Mouse (Mus musculus): Measurements from ENCODE around the gene Inpp5d. TPM values are rescaled to one million over a fixed set of nuclear protein-coding genes. Genes with fewer than 3 reads are reported as not detected.
A peak's percentile ranks its signal among the peaks of the same experiment; 100 is the strongest.

Inpp5d gene
- polyA plus RNA-seq, 1 experiment from 2014 or later, result 3.9 TPM

DNA sequence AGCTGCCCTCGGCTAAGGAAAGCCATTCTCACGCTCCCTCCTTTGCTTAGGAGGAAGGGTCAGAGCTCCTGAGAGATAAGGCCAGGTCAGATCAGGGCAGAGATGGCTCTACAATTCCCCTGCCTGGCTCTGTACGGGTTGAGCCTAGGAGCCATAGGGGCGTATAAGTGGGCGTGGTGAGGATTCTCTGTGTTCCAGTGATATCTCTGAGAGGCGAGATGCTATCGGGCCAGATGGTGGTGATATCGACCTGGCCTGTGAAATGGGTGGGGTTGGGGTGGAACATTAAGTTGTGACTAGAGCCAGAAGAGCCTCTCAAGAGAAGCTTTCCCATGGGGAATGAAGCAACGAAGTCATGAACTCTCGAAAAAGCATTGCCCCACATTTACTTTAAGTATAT, 11.5 kb downstream of the Inpp5d start:
- no peaks in the 10 kb centered on the region for H3K9me3 ChIP-seq (replicated peaks)
- no peak overlapping the region for H3K27ac ChIP-seq
- WGBS, result 77% methylated on average over 10 of the region's 10 CpGs

GRCm38 (mm10) chr1:87632163-87632562, 12.1 kb downstream of the Inpp5d start:
- Histone ChIP-seq H3K27me3 (ENCODE audit: low read depth, poor library complexity, severe bottlenecking) (no peaks in the 10 kb centered on the region), H3K4me3 (no peak overlapping the region), H3K36me3 (no peaks in the 10 kb centered on the region), H3K9me3 (replicated peaks) (no peaks in the 10 kb centered on the region), H3K4me1 (0 out of 2 replicates have a peak, but pooled peaks cover 4% of the 10 kb centered on the region), H3K27ac (no peak overlapping the region)
- whole genome bisulfite sequencing, result 76% methylated on average over 6 of the region's 6 CpGs
- no peak for DNase-seq (ENCODE audit: low spot score)

More for the DNA sequence above, 11.5 kb downstream of the Inpp5d start:
- H3K36me3 ChIP-seq, result no peaks in the 10 kb centered on the region
- H3K4me1 ChIP-seq, result 0 out of 2 replicates have a peak, but pooled peaks cover 1% of the 10 kb centered on the region
- no peaks in the 10 kb centered on the region for H3K27me3 ChIP-seq (ENCODE audit: low read depth, poor library complexity, severe bottlenecking)
- DNase-seq (ENCODE audit: low spot score), result no peak
- H3K4me3 ChIP-seq, result no peak overlapping the region

DNA sequence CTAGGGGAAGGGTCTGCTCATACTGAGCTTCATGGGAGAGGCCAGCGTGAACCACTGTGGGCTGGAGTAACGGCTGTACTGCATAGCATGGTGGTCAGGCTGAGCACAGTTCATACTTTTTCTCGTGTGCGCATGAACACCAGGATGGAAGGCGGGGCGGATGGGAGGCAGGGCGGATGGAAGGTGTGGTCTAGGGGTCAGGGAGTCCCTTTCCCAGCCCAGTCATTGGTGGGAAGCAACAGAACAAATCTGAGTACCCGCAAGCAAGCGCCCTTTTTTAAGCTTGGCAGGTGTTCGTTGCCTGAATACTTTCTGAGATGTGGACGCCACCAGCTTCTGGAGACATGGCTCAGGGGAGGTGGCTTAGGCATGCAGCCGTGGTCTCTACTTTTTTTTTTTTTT, 16.6 kb downstream of the Inpp5d start:
- Histone ChIP-seq H3K4me1 (peaks cover 11% of the 10 kb centered on the region; the same call in 1 of the 2 replicates), H3K27ac (no peak overlapping the region), H3K9me3 (replicated peaks) (no peaks in the 10 kb centered on the region), H3K36me3 (no peaks in the 10 kb centered on the region), H3K4me3 (no peak overlapping the region), H3K27me3 (ENCODE audit: low read depth, poor library complexity, severe bottlenecking) (no peaks in the 10 kb centered on the region)
- 90% methylated on average over 12 of the region's 12 CpGs for WGBS
- no peak for DNase-seq (ENCODE audit: low spot score)

DNA sequence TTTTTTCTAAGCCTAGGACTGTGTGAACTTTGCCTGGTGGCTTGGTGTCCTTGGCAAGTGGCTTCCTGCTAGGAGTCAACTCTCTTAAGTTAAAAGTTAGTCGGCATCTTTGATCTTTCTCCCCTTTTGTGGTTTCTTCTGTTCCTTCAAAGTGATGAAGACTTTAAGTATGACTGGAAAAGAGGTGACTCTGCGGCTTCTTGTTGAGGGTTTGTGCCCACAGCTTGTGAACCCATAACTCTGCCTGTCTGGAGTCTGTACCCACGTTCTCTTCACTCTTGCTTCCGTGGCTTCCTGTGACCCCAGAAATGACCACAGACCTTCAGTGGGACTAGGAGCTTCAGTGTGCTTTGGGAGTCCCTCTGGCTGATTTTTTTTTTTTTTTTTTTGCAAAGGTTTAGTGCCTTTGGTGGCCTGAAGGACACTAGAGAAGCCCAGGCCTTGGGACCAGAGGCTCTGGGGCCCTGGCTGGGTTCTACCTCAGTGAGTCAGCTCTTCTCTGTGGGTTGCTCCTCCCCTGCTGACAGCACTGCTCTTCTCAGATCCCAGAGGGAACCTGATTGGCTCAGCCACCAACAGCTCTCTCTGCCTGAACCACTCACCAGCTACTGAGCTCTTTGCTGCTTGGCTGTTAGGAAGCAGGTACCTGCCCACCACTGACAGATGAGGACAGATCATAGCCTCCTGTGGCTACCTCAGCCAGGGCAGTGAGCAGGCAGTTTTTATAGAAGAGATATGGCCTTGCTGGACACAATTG, 17.2 kb downstream of the Inpp5d start:
- no peaks in the 10 kb centered on the region for H3K27me3 ChIP-seq (ENCODE audit: low read depth, poor library complexity, severe bottlenecking)
- no peaks in the 10 kb centered on the region for H3K36me3 ChIP-seq
- DNase-seq (ENCODE audit: low spot score), result no peak
- no peak overlapping the region for H3K4me3 ChIP-seq
- no peaks in the 10 kb centered on the region for H3K9me3 ChIP-seq (replicated peaks)
- H3K4me1 ChIP-seq, result peaks cover 11% of the 10 kb centered on the region; the same call in 1 of the 2 replicates
- WGBS, result 90% methylated on average over 4 of the region's 4 CpGs
- H3K27ac ChIP-seq, result no peak overlapping the region

GRCm38 (mm10) chr1:87637878-87638600, 17.9 kb downstream of the Inpp5d start:
- no peak overlapping the region for H3K27ac ChIP-seq
- no peaks in the 10 kb centered on the region for H3K27me3 ChIP-seq (ENCODE audit: low read depth, poor library complexity, severe bottlenecking)
- no peak overlapping the region for H3K4me3 ChIP-seq
- no peaks in the 10 kb centered on the region for H3K36me3 ChIP-seq
- no peak for DNase-seq (ENCODE audit: low spot score)
- H3K9me3 ChIP-seq (replicated peaks), result no peaks in the 10 kb centered on the region
- WGBS, result 91% methylated on average over 4 of the region's 4 CpGs
- peaks cover 11% of the 10 kb centered on the region; the same call in 1 of the 2 replicates for H3K4me1 ChIP-seq

DNA sequence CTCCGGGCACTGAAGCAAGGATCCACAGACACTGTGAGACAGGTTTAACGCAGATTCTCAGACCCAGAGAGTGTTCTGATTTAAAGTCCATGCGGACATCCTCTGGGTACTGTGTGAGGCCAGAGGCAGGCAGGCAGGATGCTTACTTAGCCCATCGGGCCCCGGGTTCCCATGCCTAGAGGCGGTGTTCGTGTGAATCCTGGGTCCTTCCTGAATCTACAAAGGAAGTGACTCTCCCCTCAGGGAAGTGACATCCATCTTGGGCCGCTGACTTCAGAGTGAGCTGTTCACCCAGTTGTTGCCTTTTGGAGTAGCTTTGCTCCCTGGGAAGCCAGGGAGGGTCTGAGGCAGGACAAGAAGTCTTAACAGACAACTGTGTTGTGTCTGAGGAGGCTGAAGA, 19.6 kb downstream of the Inpp5d start:
- Histone ChIP-seq H3K27me3 (ENCODE audit: low read depth, poor library complexity, severe bottlenecking) (no peaks in the 10 kb centered on the region), H3K4me1 (peaks cover 11% of the 10 kb centered on the region; the same call in 1 of the 2 replicates), H3K36me3 (no peaks in the 10 kb centered on the region), H3K4me3 (no peak overlapping the region), H3K9me3 (replicated peaks) (no peaks in the 10 kb centered on the region), H3K27ac (peak overlapping the region; percentile 47; the same call in 1 of the 2 replicates)
- DNase-seq (ENCODE audit: low spot score), result no peak
- WGBS, result 82% methylated on average over 8 of the region's 8 CpGs

DNA sequence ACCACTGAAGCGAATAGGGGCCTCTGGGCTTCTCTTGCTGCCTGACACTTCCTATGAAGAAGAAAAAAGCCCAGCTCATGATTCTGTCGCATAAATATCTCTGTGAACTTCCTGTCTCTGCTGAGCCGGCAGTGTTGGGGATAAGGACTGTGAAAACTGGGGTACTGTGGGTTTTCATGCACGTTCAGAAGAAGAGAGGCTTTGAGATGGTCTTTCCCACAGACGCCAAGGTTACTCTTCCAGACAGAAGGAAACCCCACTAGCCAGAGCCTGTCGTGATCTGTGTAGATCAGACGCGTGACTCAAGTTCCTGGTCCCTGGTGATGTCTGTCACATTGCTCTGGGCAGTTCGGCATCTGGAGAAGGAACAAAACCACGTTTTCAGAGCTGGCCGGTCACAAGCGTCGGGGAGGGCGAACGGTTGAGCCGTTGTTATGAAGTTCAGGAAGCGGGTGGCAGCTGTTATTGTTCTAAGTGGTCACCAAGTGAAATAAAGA, 20.1 kb downstream of the Inpp5d start:
- DNase-seq (ENCODE audit: low spot score), result no peak
- Histone ChIP-seq H3K4me1 (peaks cover 11% of the 10 kb centered on the region; the same call in 1 of the 2 replicates), H3K9me3 (replicated peaks) (no peaks in the 10 kb centered on the region), H3K4me3 (no peak overlapping the region), H3K27me3 (ENCODE audit: low read depth, poor library complexity, severe bottlenecking) (no peaks in the 10 kb centered on the region), H3K27ac (peak overlapping the region; percentile 47; the same call in 1 of the 2 replicates), H3K36me3 (no peaks in the 10 kb centered on the region)
- WGBS, result 82% methylated on average over 17 of the region's 17 CpGs

DNA sequence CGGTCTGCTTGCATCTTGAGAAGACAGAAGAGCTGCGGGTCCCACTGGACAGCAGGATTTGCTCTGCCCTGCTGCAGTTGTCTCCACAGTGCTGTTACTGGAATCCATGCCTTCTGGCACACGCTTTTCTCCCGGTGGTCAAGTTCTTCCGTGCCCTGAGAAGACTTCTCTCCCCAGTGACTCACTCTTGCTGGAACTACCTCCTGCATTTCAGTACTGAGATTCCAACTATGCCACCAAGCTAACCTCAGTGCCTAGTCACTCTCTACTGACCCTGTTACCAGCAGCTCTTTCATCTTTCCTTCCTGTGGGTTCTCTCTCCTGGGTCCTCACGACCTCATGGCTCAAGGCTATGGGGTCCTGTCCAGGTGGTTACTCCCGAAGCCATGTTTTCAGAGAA, 22.9 kb downstream of the Inpp5d start:
- no peaks in the 10 kb centered on the region for H3K36me3 ChIP-seq
- 92% methylated on average over 7 of the region's 7 CpGs for WGBS

DNA sequence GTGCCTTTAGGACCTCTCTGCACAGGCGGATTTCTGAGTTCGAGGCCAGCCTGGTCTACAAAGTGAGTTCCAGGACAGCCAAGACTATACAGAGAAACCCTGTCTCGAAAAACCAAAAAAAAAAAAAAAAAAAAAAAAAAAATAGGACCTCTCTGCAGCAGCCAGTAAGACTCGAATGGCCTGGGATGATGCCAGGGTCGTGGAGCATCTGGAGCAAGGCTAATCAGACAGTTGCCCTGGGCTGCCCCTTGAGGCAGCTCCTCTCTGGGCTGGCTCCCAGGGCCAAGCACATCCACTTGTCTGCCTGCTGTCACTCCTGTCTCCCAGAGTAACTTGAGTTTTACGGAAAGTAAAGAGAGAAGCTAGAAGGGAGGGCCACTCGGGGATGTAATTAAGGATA, 24.9 kb downstream of the Inpp5d start:
- no peak for DNase-seq (ENCODE audit: low spot score)
- WGBS, result 78% methylated on average over 7 of the region's 7 CpGs
- Histone ChIP-seq H3K9me3 (replicated peaks) (no peaks in the 10 kb centered on the region), H3K27ac (no peak overlapping the region), H3K27me3 (ENCODE audit: low read depth, poor library complexity, severe bottlenecking) (no peaks in the 10 kb centered on the region), H3K36me3 (no peaks in the 10 kb centered on the region), H3K4me3 (no peak overlapping the region), H3K4me1 (peaks cover 15% of the 10 kb centered on the region)

More for the DNA sequence above, 22.9 kb downstream of the Inpp5d start:
- no peaks in the 10 kb centered on the region for H3K27me3 ChIP-seq (ENCODE audit: low read depth, poor library complexity, severe bottlenecking)
- peaks cover 7% of the 10 kb centered on the region; the same call in 1 of the 2 replicates for H3K4me1 ChIP-seq
- DNase-seq (ENCODE audit: low spot score), result no peak
- H3K9me3 ChIP-seq (replicated peaks), result no peaks in the 10 kb centered on the region
- H3K4me3 ChIP-seq, result no peak overlapping the region
- no peak overlapping the region for H3K27ac ChIP-seq

DNA sequence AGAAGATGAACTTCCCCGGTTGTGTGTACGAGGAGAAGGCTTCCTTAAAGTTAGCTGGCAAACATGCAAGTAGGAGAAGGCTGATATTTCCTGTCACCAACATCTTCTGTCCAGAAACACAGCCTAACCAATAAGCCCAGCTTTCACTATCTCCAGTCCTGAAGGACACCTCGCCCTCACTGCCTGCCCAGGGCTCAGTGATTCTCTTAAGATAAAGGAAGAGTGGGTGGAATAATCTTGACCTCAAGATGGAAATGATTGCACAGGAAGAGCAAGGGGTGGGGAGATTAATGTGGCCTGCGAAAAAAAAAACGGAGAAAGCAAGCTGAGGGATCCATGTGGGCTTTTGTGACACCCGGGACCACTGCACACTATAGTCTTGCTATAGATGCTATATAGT, 25.6 kb downstream of the Inpp5d start:
- H3K9me3 ChIP-seq (replicated peaks), result no peaks in the 10 kb centered on the region
- H3K27me3 ChIP-seq (ENCODE audit: low read depth, poor library complexity, severe bottlenecking), result no peaks in the 10 kb centered on the region
- no peak for DNase-seq (ENCODE audit: low spot score)
- H3K4me3 ChIP-seq, result no peak overlapping the region
- 89% methylated on average over 6 of the region's 6 CpGs for WGBS
- H3K4me1 ChIP-seq, result peaks cover 9% of the 10 kb centered on the region; the same call in 1 of the 2 replicates
- no peak overlapping the region for H3K27ac ChIP-seq
- H3K36me3 ChIP-seq, result no peaks in the 10 kb centered on the region

DNA sequence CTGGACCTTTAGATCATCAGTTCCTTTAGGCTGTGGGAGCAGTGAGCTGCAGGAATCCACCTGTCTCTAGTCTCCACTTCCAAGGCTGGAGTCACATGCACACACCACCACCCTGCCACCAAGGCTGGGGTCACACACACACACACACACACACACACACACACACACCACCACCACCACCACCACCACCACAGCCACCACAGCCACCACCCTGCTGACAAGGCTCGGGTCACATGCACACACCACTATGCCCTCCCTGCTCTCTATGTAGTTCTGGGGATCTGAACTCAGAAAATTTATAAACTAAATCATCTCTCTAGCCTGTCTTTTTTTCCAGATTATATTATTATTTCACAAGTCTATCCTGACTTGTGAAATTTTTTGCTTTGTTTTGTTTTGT, 27.7 kb downstream of the Inpp5d start:
- Histone ChIP-seq H3K4me3 (no peak overlapping the region), H3K9me3 (replicated peaks) (no peaks in the 10 kb centered on the region)
- WGBS, result 94% methylated on average over 1 of the region's 1 CpGs

GRCm38 (mm10) chr1:87648657-87649056, 28.5 kb downstream of the Inpp5d start:
- Histone ChIP-seq H3K4me1 (peaks cover 9% of the 10 kb centered on the region; the same call in 1 of the 2 replicates), H3K36me3 (no peaks in the 10 kb centered on the region), H3K27me3 (ENCODE audit: low read depth, poor library complexity, severe bottlenecking) (no peaks in the 10 kb centered on the region), H3K9me3 (replicated peaks) (no peaks in the 10 kb centered on the region), H3K27ac (no peak overlapping the region), H3K4me3 (no peak overlapping the region)
- no peak for DNase-seq (ENCODE audit: low spot score)
- WGBS, result 54% methylated on average over 7 of the region's 7 CpGs

More for the DNA sequence above, 27.7 kb downstream of the Inpp5d start:
- no peak for DNase-seq (ENCODE audit: low spot score)
- Histone ChIP-seq H3K36me3 (no peaks in the 10 kb centered on the region), H3K4me1 (peaks cover 9% of the 10 kb centered on the region; the same call in 1 of the 2 replicates), H3K27ac (no peak overlapping the region), H3K27me3 (ENCODE audit: low read depth, poor library complexity, severe bottlenecking) (no peaks in the 10 kb centered on the region)
